Mouse (Mus musculus): ENCODE results near the gene Agbl1.

GRCm38 (mm10) chr7:76229311-76229937 is at the start of gene Agbl1:
- TF ChIP-seq POLR2A (IDR thresholded peaks at IDR 0.05; ENCODE audit: low read depth, low read length) (no peak), CTCF (conservative IDR thresholded peaks at IDR 0.05; ENCODE audit: insufficient read depth, insufficient read length, low read depth, low read length) (no peak)

Measured in kidney, adult 2 months (tissue).